Mouse (Mus musculus): ENCODE results near the gene Cdkal1. TPM values are rescaled to one million over a fixed set of nuclear protein-coding genes. Genes with fewer than 3 reads are reported as not detected.

Cdkal1 gene
- polyA plus RNA-seq, 1 experiment = 5.6 TPM

DNA sequence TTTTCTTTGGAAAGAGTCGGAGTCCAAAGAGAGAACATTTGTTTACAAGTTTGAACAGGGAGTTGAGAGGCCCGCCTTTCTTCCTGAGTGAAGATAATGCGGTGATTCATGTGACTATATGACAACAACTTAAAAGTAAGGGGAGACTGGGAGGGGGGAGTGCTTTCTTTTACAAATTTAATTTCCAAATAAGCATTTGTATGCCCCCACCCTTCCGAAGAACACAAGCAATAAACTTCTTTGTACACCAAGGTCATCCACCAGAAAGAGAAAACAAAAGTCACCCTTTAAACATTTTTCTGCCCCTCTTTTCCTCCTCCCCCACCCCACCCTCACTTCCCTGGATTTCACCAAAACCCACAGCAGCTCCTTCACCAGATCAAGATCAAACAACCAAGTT lies 577.3 kb downstream of the Cdkal1 start:
- no peak overlapping the region for H3K4me2 ChIP-seq (ENCODE audit: low read depth)
- no peaks in the 10 kb centered on the region for H3K36me3 ChIP-seq (ENCODE audit: control insufficient read depth, insufficient read depth)
- H3ac ChIP-seq (ENCODE audit: control insufficient read depth, insufficient read length) = no peak overlapping the region
- H3K4me3 ChIP-seq = no peak overlapping the region
- no peaks in the 10 kb centered on the region for H3K27me3 ChIP-seq (ENCODE audit: control insufficient read depth, insufficient read depth, insufficient read length)
- no peaks in the 10 kb centered on the region for H3K79me2 ChIP-seq (ENCODE audit: control insufficient read depth, insufficient read depth)
- TF ChIP-seq TCF12 (IDR thresholded peaks at IDR 0.05; ENCODE audit: insufficient read depth, poor library complexity, severe bottlenecking) = no peak
- no peak for TF ChIP-seq USF1 (IDR thresholded peaks at IDR 0.05; ENCODE audit: low read depth)
- no peak for TF ChIP-seq CEBPB (IDR thresholded peaks at IDR 0.05; ENCODE audit: insufficient read depth, poor library complexity, severe bottlenecking)
- TF ChIP-seq MYOD1 (IDR thresholded peaks at IDR 0.05; ENCODE audit: control insufficient read depth in 1 of 3, insufficient read length in 2 of 3, low read depth in 2 of 3) = no peak
- TF ChIP-seq REST (IDR thresholded peaks at IDR 0.05; ENCODE audit: insufficient read depth, insufficient read length) = no peak
- TF ChIP-seq POLR2A (IDR thresholded peaks at IDR 0.05; ENCODE audit: insufficient read length, low read depth) = no peak
- no peak for TF ChIP-seq MYOG (IDR thresholded peaks at IDR 0.05; ENCODE audit: control insufficient read depth in 1 of 3, insufficient read depth in 1 of 3, insufficient read length in 2 of 3, low read depth in 2 of 3)
- no peak for TF ChIP-seq MAX (IDR thresholded peaks at IDR 0.05; ENCODE audit: low read depth)
- TF ChIP-seq POLR2AphosphoS2 (IDR thresholded peaks at IDR 0.05; ENCODE audit: insufficient read length, low read depth) = no peak
- TF ChIP-seq TCF3 (IDR thresholded peaks at IDR 0.05; ENCODE audit: insufficient read length, low read depth) = no peak
- TF ChIP-seq SRF (IDR thresholded peaks at IDR 0.05; ENCODE audit: control insufficient read depth, insufficient read length, low read depth) = no peak
- no peak for TF ChIP-seq E2F4 (IDR thresholded peaks at IDR 0.05; ENCODE audit: insufficient read depth)

DNA sequence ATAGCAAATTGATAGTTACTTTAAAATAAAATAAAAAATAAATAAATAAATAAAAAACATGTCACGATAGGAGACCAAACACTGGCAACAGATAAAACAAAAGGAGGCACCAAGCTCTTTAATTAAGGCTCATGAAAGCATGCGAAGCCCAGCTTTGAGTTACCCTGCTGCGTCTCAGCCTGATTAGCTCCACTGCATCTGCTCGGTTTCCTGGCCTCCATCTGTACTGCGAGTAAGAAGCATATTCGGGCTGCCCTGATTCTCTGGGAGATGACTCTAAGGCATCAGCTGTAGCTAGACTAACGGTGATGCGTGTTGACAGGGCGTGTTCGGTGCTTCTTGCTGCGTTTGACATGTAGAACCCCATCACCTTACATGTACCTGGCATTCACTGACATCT lies 581.2 kb downstream of the Cdkal1 start:
- H3K36me3 ChIP-seq (ENCODE audit: control insufficient read depth, insufficient read depth) = no peaks in the 10 kb centered on the region
- no peaks in the 10 kb centered on the region for H3K27me3 ChIP-seq (ENCODE audit: control insufficient read depth, insufficient read depth, insufficient read length)
- H3K4me2 ChIP-seq (ENCODE audit: low read depth) = no peak overlapping the region
- TF ChIP-seq MYOD1 (IDR thresholded peaks at IDR 0.05; ENCODE audit: control insufficient read depth in 1 of 3, insufficient read length in 2 of 3, low read depth in 2 of 3) (no peak), MAX (IDR thresholded peaks at IDR 0.05; ENCODE audit: low read depth) (no peak), REST (IDR thresholded peaks at IDR 0.05; ENCODE audit: insufficient read depth, insufficient read length) (no peak), TCF12 (IDR thresholded peaks at IDR 0.05; ENCODE audit: insufficient read depth, poor library complexity, severe bottlenecking) (no peak), CEBPB (IDR thresholded peaks at IDR 0.05; ENCODE audit: insufficient read depth, poor library complexity, severe bottlenecking) (no peak), SRF (IDR thresholded peaks at IDR 0.05; ENCODE audit: control insufficient read depth, insufficient read length, low read depth) (no peak), POLR2A (IDR thresholded peaks at IDR 0.05; ENCODE audit: insufficient read length, low read depth) (no peak), USF1 (IDR thresholded peaks at IDR 0.05; ENCODE audit: low read depth) (no peak), TCF3 (IDR thresholded peaks at IDR 0.05; ENCODE audit: insufficient read length, low read depth) (no peak)
- H3ac ChIP-seq (ENCODE audit: control insufficient read depth, insufficient read length) = no peak overlapping the region
- H3K4me3 ChIP-seq = no peak overlapping the region
- no peaks in the 10 kb centered on the region for H3K79me2 ChIP-seq (ENCODE audit: control insufficient read depth, insufficient read depth)

DNA sequence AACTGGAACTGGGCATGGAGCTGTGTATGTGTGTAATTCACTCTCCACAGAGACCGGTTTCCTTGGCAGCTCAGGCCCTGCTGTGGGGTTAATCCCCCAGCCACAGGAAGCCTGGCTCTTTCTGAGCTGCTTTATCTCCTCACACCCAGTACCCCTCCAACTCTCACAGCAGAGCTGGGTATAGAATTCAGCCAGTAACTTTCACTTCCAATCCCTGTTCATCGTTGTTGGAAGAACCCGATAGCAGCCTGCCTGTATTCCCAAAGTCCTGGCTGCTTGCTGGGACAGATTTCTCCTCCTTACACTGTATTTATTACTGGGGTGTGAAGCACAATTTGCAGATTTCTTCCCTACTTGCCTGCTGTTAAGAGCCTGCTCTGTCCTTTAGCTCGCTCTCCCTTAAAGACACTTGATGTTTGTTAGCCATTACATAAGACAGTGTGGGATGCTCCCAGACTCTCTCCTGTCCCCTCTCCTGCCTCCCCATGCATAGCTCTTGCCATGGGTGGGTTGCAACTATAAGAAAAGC lies 581.7 kb downstream of the Cdkal1 start:
- Histone ChIP-seq H3K4me3 (no peak overlapping the region), H3K4me2 (ENCODE audit: low read depth) (no peak overlapping the region), H3K27me3 (ENCODE audit: control insufficient read depth, insufficient read depth, insufficient read length) (no peaks in the 10 kb centered on the region), H3K36me3 (ENCODE audit: control insufficient read depth, insufficient read depth) (no peaks in the 10 kb centered on the region), H3ac (ENCODE audit: control insufficient read depth, insufficient read length) (no peak overlapping the region), H3K79me2 (ENCODE audit: control insufficient read depth, insufficient read depth) (no peaks in the 10 kb centered on the region)
- TF ChIP-seq SRF (IDR thresholded peaks at IDR 0.05; ENCODE audit: control insufficient read depth, insufficient read length, low read depth) = no peak
- no peak for TF ChIP-seq MYOG (IDR thresholded peaks at IDR 0.05; ENCODE audit: control insufficient read depth in 1 of 3, insufficient read depth in 1 of 3, insufficient read length in 2 of 3, low read depth in 2 of 3)
- no peak for TF ChIP-seq POLR2A (IDR thresholded peaks at IDR 0.05; ENCODE audit: insufficient read length, low read depth)
- TF ChIP-seq CEBPB (IDR thresholded peaks at IDR 0.05; ENCODE audit: insufficient read depth, poor library complexity, severe bottlenecking) = no peak
- TF ChIP-seq MYOD1 (IDR thresholded peaks at IDR 0.05; ENCODE audit: control insufficient read depth in 1 of 3, insufficient read length in 2 of 3, low read depth in 2 of 3) = no peak
- TF ChIP-seq MAX (IDR thresholded peaks at IDR 0.05; ENCODE audit: low read depth) = no peak

GRCm38 (mm10) chr13:29271451-29271850 lies 584.0 kb downstream of the Cdkal1 start:
- Histone ChIP-seq H3K4me2 (ENCODE audit: low read depth) (no peak overlapping the region), H3K4me3 (no peak overlapping the region), H3ac (ENCODE audit: control insufficient read depth, insufficient read length) (no peak overlapping the region), H3K79me2 (ENCODE audit: control insufficient read depth, insufficient read depth) (no peaks in the 10 kb centered on the region), H3K36me3 (ENCODE audit: control insufficient read depth, insufficient read depth) (no peaks in the 10 kb centered on the region), H3K27me3 (ENCODE audit: control insufficient read depth, insufficient read depth, insufficient read length) (no peaks in the 10 kb centered on the region)
- TF ChIP-seq MYOD1 (IDR thresholded peaks at IDR 0.05; ENCODE audit: control insufficient read depth in 1 of 3, insufficient read length in 2 of 3, low read depth in 2 of 3) (no peak), REST (IDR thresholded peaks at IDR 0.05; ENCODE audit: insufficient read depth, insufficient read length) (no peak)

DNA sequence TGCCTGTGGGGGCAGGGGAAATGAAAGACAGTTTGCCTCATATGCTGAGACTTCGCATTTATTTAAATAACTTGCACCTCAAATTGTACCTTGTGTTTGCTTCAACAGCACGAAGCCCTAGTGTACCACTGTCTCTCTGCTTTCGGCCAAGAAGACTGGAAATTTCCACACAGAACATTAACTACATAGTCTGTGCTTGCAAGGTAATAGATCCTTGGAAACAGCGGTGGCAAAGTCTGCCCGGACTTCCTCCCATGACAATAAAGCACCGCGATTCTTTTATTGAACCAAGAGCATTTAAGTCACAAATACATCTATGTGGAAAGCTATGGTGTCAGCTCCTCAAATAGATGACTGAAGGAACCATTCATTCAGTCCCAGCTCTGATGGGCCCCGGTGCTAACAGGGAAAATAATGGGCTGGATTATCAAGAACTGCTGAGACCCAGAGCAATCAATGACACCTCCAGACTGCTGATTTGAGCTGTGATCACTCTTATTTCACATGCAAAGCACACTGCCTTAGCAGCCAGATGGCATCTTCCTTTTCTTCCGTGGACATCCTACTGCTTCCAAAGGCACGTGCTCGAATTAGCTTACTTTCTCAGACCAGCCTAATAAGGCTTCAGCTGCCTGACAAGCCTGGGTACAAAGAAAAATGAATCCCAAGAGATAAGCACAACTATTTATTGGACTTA lies 591.3 kb downstream of the Cdkal1 start:
- no peak overlapping the region for H3ac ChIP-seq (ENCODE audit: control insufficient read depth, insufficient read length)
- no peaks in the 10 kb centered on the region for H3K36me3 ChIP-seq (ENCODE audit: control insufficient read depth, insufficient read depth)
- TF ChIP-seq MYOD1 (IDR thresholded peaks at IDR 0.05; ENCODE audit: control insufficient read depth in 1 of 3, insufficient read length in 2 of 3, low read depth in 2 of 3) (no peak), TCF12 (IDR thresholded peaks at IDR 0.05; ENCODE audit: insufficient read depth, poor library complexity, severe bottlenecking) (no peak), MAX (IDR thresholded peaks at IDR 0.05; ENCODE audit: low read depth) (no peak), TCF3 (IDR thresholded peaks at IDR 0.05; ENCODE audit: insufficient read length, low read depth) (no peak), REST (IDR thresholded peaks at IDR 0.05; ENCODE audit: insufficient read depth, insufficient read length) (no peak), E2F4 (IDR thresholded peaks at IDR 0.05; ENCODE audit: insufficient read depth) (no peak), POLR2AphosphoS2 (IDR thresholded peaks at IDR 0.05; ENCODE audit: insufficient read length, low read depth) (no peak), CEBPB (IDR thresholded peaks at IDR 0.05; ENCODE audit: insufficient read depth, poor library complexity, severe bottlenecking) (no peak), SRF (IDR thresholded peaks at IDR 0.05; ENCODE audit: control insufficient read depth, insufficient read length, low read depth) (no peak), USF1 (IDR thresholded peaks at IDR 0.05; ENCODE audit: low read depth) (no peak), MYOG (IDR thresholded peaks at IDR 0.05; ENCODE audit: control insufficient read depth in 1 of 3, insufficient read depth in 1 of 3, insufficient read length in 2 of 3, low read depth in 2 of 3) (no peak), POLR2A (IDR thresholded peaks at IDR 0.05; ENCODE audit: insufficient read length, low read depth) (no peak)
- H3K27me3 ChIP-seq (ENCODE audit: control insufficient read depth, insufficient read depth, insufficient read length) = no peaks in the 10 kb centered on the region
- H3K4me2 ChIP-seq (ENCODE audit: low read depth) = no peak overlapping the region
- H3K79me2 ChIP-seq (ENCODE audit: control insufficient read depth, insufficient read depth) = no peaks in the 10 kb centered on the region
- no peak overlapping the region for H3K4me3 ChIP-seq

Measured in myocyte (in vitro differentiated cells).